Mouse (Mus musculus) hindbrain, embryonic 16.5 days (tissue): ENCODE data around the gene Akap10. TPM values are rescaled to one million over a fixed set of nuclear protein-coding genes. Genes with fewer than 3 reads are reported as not detected.
A peak's percentile ranks its signal among the peaks of the same experiment; 100 is the strongest.

Source experiments
- ATAC-seq: fragments of 200-750 bp; cut with Nextera tagmentation; 2 replicates; pipeline ENCODE4 v1.8.0; 2017; ENCODE audit warnings: moderate TSS enrichment, moderate library complexity
- H3K27ac ChIP-seq: fragments of 300-500 bp; sonication (generic); 2 replicates; pipeline ENCODE4 v1.5.1; 2014; ENCODE audit warnings: low read depth, mild to moderate bottlenecking, control low read depth, low read length, moderate library complexity
- H3K27me3 ChIP-seq: fragments of 300-500 bp; sonication (generic); replicated peaks from 2 replicates; pipeline ENCODE4 v1.6.1; 2014; ENCODE audit warnings: low read length; ENCODE audit not compliant: control insufficient read depth, insufficient read depth
- H3K36me3 ChIP-seq: fragments of 300-500 bp; sonication (generic); 2 replicates; pipeline ENCODE4 v1.6.1; 2014; ENCODE audit warnings: mild to moderate bottlenecking, low read length, moderate library complexity, mixed read lengths; ENCODE audit not compliant: control insufficient read depth, insufficient read depth
- H3K4me1 ChIP-seq: fragments of 300-500 bp; sonication (generic); 2 replicates; pipeline ENCODE4 v1.6.1; 2014; ENCODE audit warnings: low read depth, low read length; ENCODE audit not compliant: control insufficient read depth, insufficient read depth
- H3K4me2 ChIP-seq: fragments of 300-500 bp; sonication (generic); 2 replicates; pipeline ENCODE4 v1.6.1; 2014; ENCODE audit warnings: mild to moderate bottlenecking, low read length, control low read depth, moderate library complexity
- H3K4me3 ChIP-seq: fragments of 300-500 bp; sonication (generic); 2 replicates; pipeline ENCODE4 v1.5.1; 2014; ENCODE audit warnings: mild to moderate bottlenecking, low read length, control low read depth, moderate library complexity
- H3K9ac ChIP-seq: fragments of 300-500 bp; sonication (generic); 2 replicates; pipeline ENCODE4 v1.6.1; 2014; ENCODE audit warnings: low read depth, mild to moderate bottlenecking, control low read depth, low read length, moderate library complexity
- H3K9me3 ChIP-seq: fragments of 300-500 bp; sonication (generic); 2 replicates; pipeline ENCODE4 v1.6.1; 2014; ENCODE audit warnings: mild to moderate bottlenecking, low read length, moderate library complexity; ENCODE audit not compliant: control insufficient read depth
- WGBS: fragments of 180-500 bp; shearing (Covaris S2); extraction: QIAGEN DNeasy Blood & Tissue Kit; methylation state at CpG from one replicate; pipeline ENCODE4 v1.1.7; 2014; 5-methylcytosine and 5-hydroxymethylcytosine counted together
- polyA plus RNA-seq: library from polyadenylated mRNA; unstranded; fragments of >200 nt; fragmentation: Nextera tagmentation; extraction: Ambion mirVana; gene quantifications from 2 replicates; pipeline ENCODE4 v1.2.1, GENCODE M21; 2015

The Akap10 gene
- polyA plus RNA-seq, 1 experiment from 2014 or later, result 9.7 TPM

- Histone ChIP-seq H3K9me3 (no peaks in the 10 kb centered on the region), H3K27me3 (no peaks in the 10 kb centered on the region), H3K27ac (no peak overlapping the region), H3K4me2 (no peak overlapping the region), H3K36me3 (peaks cover 9% of the 10 kb centered on the region), H3K9ac (no peak overlapping the region), H3K4me3 (no peak overlapping the region), H3K4me1 (no peaks in the 10 kb centered on the region)
- WGBS, result 82% methylated on average over 5 of the region's 5 CpGs
- ATAC-seq, result no peak
These were observed 47.9 kb downstream of the Akap10 start for GRCm38 (mm10) chr11:61882183-61882582.

DNA sequence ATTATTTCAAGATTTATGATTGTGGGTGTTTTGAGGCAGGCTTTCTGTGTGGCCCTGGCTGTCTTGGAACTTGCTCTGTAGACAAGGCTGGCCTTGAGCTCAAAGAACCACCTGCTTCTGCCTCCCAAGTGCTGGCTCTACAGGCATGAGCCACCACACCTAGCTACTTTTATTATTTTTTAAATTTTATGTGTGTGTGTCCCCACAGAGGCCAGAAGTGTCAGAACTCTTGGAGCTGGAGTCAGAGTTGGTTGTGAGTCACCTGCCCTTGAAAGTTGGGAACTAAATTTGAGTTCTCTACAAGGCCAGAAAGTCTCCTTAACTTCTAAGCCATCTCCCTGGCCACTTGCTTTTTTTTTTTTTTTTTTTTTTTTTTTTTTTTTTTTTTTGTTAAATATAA is 50.1 kb downstream of the Akap10 start:
- no peaks in the 10 kb centered on the region for H3K4me1 ChIP-seq
- H3K9ac ChIP-seq, result no peak overlapping the region
- H3K9me3 ChIP-seq, result no peaks in the 10 kb centered on the region
- no peak overlapping the region for H3K4me2 ChIP-seq
- H3K4me3 ChIP-seq, result no peak overlapping the region
- no peak overlapping the region for H3K27ac ChIP-seq
- no peak for ATAC-seq
- no peaks in the 10 kb centered on the region for H3K27me3 ChIP-seq
- peaks cover 14% of the 10 kb centered on the region for H3K36me3 ChIP-seq

GRCm38 (mm10) chr11:61871881-61872280 is 58.2 kb downstream of the Akap10 start:
- Histone ChIP-seq H3K27me3 (no peaks in the 10 kb centered on the region), H3K36me3 (peaks cover 25% of the 10 kb centered on the region), H3K4me1 (no peaks in the 10 kb centered on the region), H3K4me3 (no peak overlapping the region), H3K27ac (no peak overlapping the region), H3K4me2 (no peak overlapping the region), H3K9me3 (no peaks in the 10 kb centered on the region), H3K9ac (no peak overlapping the region)
- WGBS, result 89% methylated on average over 5 of the region's 5 CpGs
- no peak for ATAC-seq

- no peaks in the 10 kb centered on the region for H3K4me1 ChIP-seq
- ATAC-seq, result no peak
- H3K9ac ChIP-seq, result no peak overlapping the region
These were observed 63.2 kb downstream of the Akap10 start for GRCm38 (mm10) chr11:61866856-61867255.

DNA sequence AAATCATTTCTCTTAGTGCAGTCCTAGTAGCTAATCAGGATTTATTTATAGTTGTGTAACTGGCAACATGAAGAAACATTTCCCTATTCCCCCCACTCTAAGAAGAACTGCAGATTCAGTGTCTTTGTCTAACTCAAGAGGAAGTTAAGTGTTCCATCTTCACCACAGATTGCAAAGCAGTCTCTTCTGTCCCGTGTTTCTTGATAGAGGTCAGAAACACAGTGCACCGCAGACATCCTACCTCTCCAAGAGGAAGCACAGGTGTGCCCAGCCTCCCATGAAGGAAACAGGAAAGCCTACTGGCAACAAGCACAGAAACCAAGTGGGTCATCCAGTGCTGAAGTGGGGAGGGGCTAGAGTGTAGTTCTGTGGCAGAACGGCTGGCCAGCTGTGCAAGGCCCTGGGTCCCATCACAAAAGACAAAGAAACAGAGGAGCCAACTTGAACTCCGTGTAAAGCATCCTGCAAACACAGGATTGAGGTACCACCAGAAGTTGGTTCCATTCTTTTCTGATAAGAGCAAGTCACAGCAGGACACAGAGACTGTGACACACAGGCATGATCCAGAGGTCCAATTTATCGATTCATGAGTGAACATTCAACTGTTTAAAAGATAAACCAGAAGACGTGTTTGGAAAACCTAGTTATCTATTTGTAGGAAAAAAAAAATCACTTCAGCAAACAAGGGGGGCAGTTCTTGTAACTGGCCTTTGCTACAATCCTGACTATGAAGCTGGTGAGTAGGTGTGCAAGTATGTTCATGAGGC is 68.1 kb downstream of the Akap10 start:
- 74% methylated on average over 6 of the region's 6 CpGs for WGBS
- ATAC-seq, result no peak
- H3K4me2 ChIP-seq, result no peak overlapping the region
- no peak overlapping the region for H3K27ac ChIP-seq
- no peaks in the 10 kb centered on the region for H3K36me3 ChIP-seq
- H3K4me1 ChIP-seq, result no peaks in the 10 kb centered on the region
- no peaks in the 10 kb centered on the region for H3K9me3 ChIP-seq
- no peak overlapping the region for H3K9ac ChIP-seq
- H3K4me3 ChIP-seq, result no peak overlapping the region
- no peaks in the 10 kb centered on the region for H3K27me3 ChIP-seq

More at GRCm38 (mm10) chr11:61866856-61867255, 63.2 kb downstream of the Akap10 start:
- H3K4me3 ChIP-seq, result no peak overlapping the region
- no peaks in the 10 kb centered on the region for H3K27me3 ChIP-seq
- H3K4me2 ChIP-seq, result no peak overlapping the region
- no peak overlapping the region for H3K27ac ChIP-seq
- H3K36me3 ChIP-seq, result peaks cover 5% of the 10 kb centered on the region
- H3K9me3 ChIP-seq, result no peaks in the 10 kb centered on the region

- H3K9me3 ChIP-seq, result no peaks in the 10 kb centered on the region
- H3K27me3 ChIP-seq, result no peaks in the 10 kb centered on the region
- H3K4me1 ChIP-seq, result 0 out of 2 replicates have a peak, but pooled peaks cover 4% of the 10 kb centered on the region
- H3K27ac ChIP-seq, result no peak overlapping the region
- H3K4me3 ChIP-seq, result no peak overlapping the region
- no peak overlapping the region for H3K9ac ChIP-seq
- H3K4me2 ChIP-seq, result no peak overlapping the region
- ATAC-seq, result no peak
- WGBS, result 79% methylated on average over 1 of the region's 1 CpGs
- H3K36me3 ChIP-seq, result no peaks in the 10 kb centered on the region
These were observed 70.7 kb downstream of the Akap10 start for GRCm38 (mm10) chr11:61859316-61859715.

- Histone ChIP-seq H3K36me3 (no peaks in the 10 kb centered on the region), H3K4me2 (peak overlapping the region; percentile 83), H3K27ac (peak overlapping the region; percentile 92), H3K27me3 (no peaks in the 10 kb centered on the region), H3K9me3 (no peaks in the 10 kb centered on the region), H3K4me1 (peaks cover 16% of the 10 kb centered on the region), H3K9ac (peak overlapping the region; percentile 99), H3K4me3 (peak overlapping the region; percentile 98)
- ATAC-seq, result no peak
- 37% methylated on average over 6 of the region's 6 CpGs for WGBS
These were observed 74.5 kb downstream of the Akap10 start for GRCm38 (mm10) chr11:61855539-61855938.

DNA sequence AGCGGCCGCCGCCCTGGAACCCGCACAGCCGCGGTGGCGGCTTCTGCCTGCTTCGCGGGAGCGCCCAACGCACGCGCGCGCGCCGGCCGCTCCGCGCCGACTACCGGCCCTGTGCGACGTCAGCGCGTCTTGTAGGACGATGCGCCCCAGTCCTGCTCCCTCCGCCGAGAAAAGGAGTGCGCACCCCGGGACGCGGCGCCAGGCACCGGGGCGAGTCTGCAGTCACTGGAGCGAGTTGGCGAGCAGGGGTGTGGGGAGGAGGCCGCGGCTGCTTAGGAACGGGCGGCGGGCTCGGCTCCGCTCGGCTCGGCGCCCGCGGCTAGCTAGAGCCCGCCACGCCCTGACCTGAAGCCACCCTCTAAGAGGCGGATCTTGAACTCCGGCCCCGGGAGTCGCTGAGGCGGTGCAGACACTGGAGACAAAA is 75.1 kb downstream of the Akap10 start, which contains the start of gene Ulk2:
Gene Ulk2 (minus strand): TSS at position 86 of the 424 bp plus-strand sequence.
- under 1% methylated on average over 29 of the region's 58 CpGs for WGBS
- H3K4me2 ChIP-seq, result peak within 1 kb of the TSS; percentile 83
- peak within 1 kb of the TSS; percentile 92 for H3K27ac ChIP-seq

GRCm38 (mm10) chr11:61854211-61854987 is 75.7 kb downstream of the Akap10 start:
- Histone ChIP-seq H3K4me1 (peaks cover 18% of the 10 kb centered on the region), H3K27me3 (no peaks in the 10 kb centered on the region), H3K4me3 (peak overlapping the region; percentile 98), H3K27ac (peak overlapping the region; percentile 92), H3K36me3 (no peaks in the 10 kb centered on the region), H3K4me2 (peak overlapping the region; percentile 83), H3K9me3 (no peaks in the 10 kb centered on the region), H3K9ac (peak overlapping the region; percentile 99)
- peak; percentile 89 for ATAC-seq
- 0% methylated on average over 72 of the region's 87 CpGs for WGBS

More for the DNA sequence above, 75.1 kb downstream of the Akap10 start, which contains the start of gene Ulk2:
- peak; percentile 93 for ATAC-seq
- no peaks in the 10 kb centered on the region for H3K9me3 ChIP-seq
- no peaks in the 10 kb centered on the region for H3K36me3 ChIP-seq
- H3K4me1 ChIP-seq, result peaks cover 16% of the 10 kb centered on the region
- no peaks in the 10 kb centered on the region for H3K27me3 ChIP-seq
- H3K9ac ChIP-seq, result peak within 1 kb of the TSS; percentile 99
- peak within 1 kb of the TSS; percentile 98 for H3K4me3 ChIP-seq
